Mouse (Mus musculus) CH12.LX (cell line): Measurements from ENCODE around the gene Erbb4. TPM values are rescaled to one million over a fixed set of nuclear protein-coding genes. Genes with fewer than 3 reads are reported as not detected.

ENCODE experiments used
- DNase-seq: peaks from one replicate; pipeline ENCODE4 v3.0.0-alpha.2; 2013; ENCODE audit errors: extremely low read depth
- H3K27ac ChIP-seq: 2 replicates; pipeline ENCODE4 v1.5.1; 2012; ENCODE audit warnings: low read depth, mild to moderate bottlenecking, control low read depth, moderate library complexity; ENCODE audit not compliant: insufficient read depth
- H3K27me3 ChIP-seq: replicated peaks from 2 replicates; pipeline ENCODE3; 2012; ENCODE audit warnings: inconsistent platforms
- H3K36me3 ChIP-seq, 2 experiments: replicated peaks in 1 of 2; 2 replicates each; pipeline versions ENCODE3 to v1.6.1; 2012; ENCODE audit warnings: inconsistent platforms in 1 of 2, low read length in 1 of 2, mild to moderate bottlenecking in 1 of 2, mixed read lengths in 1 of 2, moderate library complexity in 1 of 2; ENCODE audit not compliant: control insufficient read depth in 1 of 2, insufficient read depth in 1 of 2
- H3K4me1 ChIP-seq, 2 experiments: 2 replicates each; pipeline ENCODE4 v1.6.1; 2012; ENCODE audit warnings: inconsistent platforms in 1 of 2, moderate library complexity in 1 of 2; ENCODE audit not compliant: insufficient read depth in 2 of 2, control insufficient read depth in 1 of 2
- H3K4me2 ChIP-seq: 2 replicates; pipeline ENCODE4 v1.6.1; 2012; ENCODE audit warnings: low read depth, mild to moderate bottlenecking, control low read depth; ENCODE audit not compliant: poor library complexity, insufficient read depth, severe bottlenecking
- H3K4me3 ChIP-seq, 3 experiments: fragments of 150-350 bp in 1 of 3; sonication (generic) in 1 of 3; replicated peaks in 1 of 3; 2 replicates each; pipeline versions ENCODE3 to v1.5.1; 2011 to 2012; ENCODE audit warnings: low read depth in 2 of 3, low read length in 2 of 3, mild to moderate bottlenecking in 2 of 3, moderate library complexity in 2 of 3, control low read depth in 1 of 3, improper control_type of control experiment in 1 of 3, inconsistent platforms in 1 of 3, mixed read lengths in 1 of 3; ENCODE audit not compliant: poor library complexity in 1 of 3
- H3K79me2 ChIP-seq: replicated peaks from 2 replicates; pipeline ENCODE4 v1.6.1; 2012; ENCODE audit warnings: mild to moderate bottlenecking, moderate library complexity; ENCODE audit not compliant: control insufficient read depth, poor library complexity, insufficient read depth, severe bottlenecking; ENCODE audit errors: extremely low read depth
- H3K9ac ChIP-seq: 2 replicates; pipeline ENCODE4 v1.6.1; 2012; ENCODE audit warnings: low read depth, mild to moderate bottlenecking, control low read depth, moderate library complexity; ENCODE audit not compliant: insufficient read depth
- H3K9me3 ChIP-seq: replicated peaks from 2 replicates; pipeline ENCODE3; 2012; ENCODE audit warnings: low read length, inconsistent platforms, mixed read lengths
- BHLHE40 ChIP-seq: IDR thresholded peaks from 2 replicates; pipeline ENCODE4 v1.6.1; 2011; ENCODE audit warnings: mild to moderate bottlenecking, low read depth, low read length, improper control_type of control experiment
- CTCF ChIP-seq, 2 experiments: IDR thresholded peaks in 1 of 2; conservative IDR thresholded peaks in 1 of 2; 2 replicates each; pipeline ENCODE4 v1.5.1; 2011 to 2012; ENCODE audit warnings: low read depth in 2 of 2, low read length in 2 of 2, improper control_type of control experiment in 1 of 2, inconsistent platforms in 1 of 2, mild to moderate bottlenecking in 1 of 2, moderate library complexity in 1 of 2
- E2F4 ChIP-seq: IDR thresholded peaks from 2 replicates; pipeline ENCODE4 v1.6.1; 2011; ENCODE audit warnings: low read depth, low read length, improper control_type of control experiment; ENCODE audit not compliant: insufficient replicate concordance
- GABPA ChIP-seq: IDR thresholded peaks from 2 replicates; pipeline ENCODE4 v1.6.1; 2012; ENCODE audit warnings: low read depth, low read length, improper control_type of control experiment, inconsistent platforms; ENCODE audit not compliant: insufficient replicate concordance
- JUN ChIP-seq: IDR thresholded peaks from 2 replicates; pipeline ENCODE4 v1.6.1; 2011; ENCODE audit warnings: low read depth, mild to moderate bottlenecking, low read length, improper control_type of control experiment, moderate library complexity; ENCODE audit not compliant: insufficient read depth
- JUND ChIP-seq: conservative IDR thresholded peaks from 2 replicates; pipeline ENCODE4 v1.6.1; 2011; ENCODE audit warnings: low read depth, low read length, improper control_type of control experiment
- KAT2A ChIP-seq: IDR thresholded peaks from 2 replicates; pipeline ENCODE4 v1.6.1; 2012; ENCODE audit warnings: low read length, improper control_type of control experiment, inconsistent platforms; ENCODE audit not compliant: insufficient replicate concordance
- MAFK ChIP-seq: IDR thresholded peaks from 2 replicates; pipeline ENCODE4 v1.6.1; 2011; ENCODE audit warnings: low read length, improper control_type of control experiment; ENCODE audit not compliant: insufficient replicate concordance
- MAX ChIP-seq: IDR thresholded peaks from 2 replicates; pipeline ENCODE4 v1.6.1; 2011; ENCODE audit warnings: low read length, improper control_type of control experiment
- MAZ ChIP-seq: IDR thresholded peaks from 2 replicates; pipeline ENCODE4 v1.6.1; 2012; ENCODE audit warnings: low read depth, mild to moderate bottlenecking, inconsistent platforms, low read length, improper control_type of control experiment, moderate library complexity
- MEF2A ChIP-seq: IDR thresholded peaks from 2 replicates; pipeline ENCODE4 v1.6.1; 2014; ENCODE audit warnings: low read depth, mild to moderate bottlenecking, inconsistent platforms, low read length, improper control_type of control experiment, borderline replicate concordance
- NELFE ChIP-seq: IDR thresholded peaks from 2 replicates; pipeline ENCODE4 v1.6.1; 2011; ENCODE audit warnings: low read depth, low read length, improper control_type of control experiment
- NRF1 ChIP-seq: IDR thresholded peaks from 2 replicates; pipeline ENCODE4 v1.6.1; 2014; ENCODE audit warnings: low read depth, mild to moderate bottlenecking, inconsistent platforms, low read length, improper control_type of control experiment, moderate library complexity
- PAX5 ChIP-seq: IDR thresholded peaks from 2 replicates; pipeline ENCODE4 v1.6.1; 2012; ENCODE audit warnings: low read length, inconsistent platforms, mixed read lengths
- RAD21 ChIP-seq: IDR thresholded peaks from 2 replicates; pipeline ENCODE4 v1.6.1; 2011; ENCODE audit warnings: low read depth, mild to moderate bottlenecking, low read length, improper control_type of control experiment, moderate library complexity
- RCOR1 ChIP-seq: conservative IDR thresholded peaks from 2 replicates; pipeline ENCODE4 v1.6.1; 2012; ENCODE audit warnings: low read depth, mild to moderate bottlenecking, inconsistent platforms, low read length, improper control_type of control experiment
- SIN3A ChIP-seq: IDR thresholded peaks from 2 replicates; pipeline ENCODE4 v1.6.1; 2012; ENCODE audit warnings: low read length, improper control_type of control experiment, inconsistent platforms
- TCF12 ChIP-seq: IDR thresholded peaks from 2 replicates; pipeline ENCODE4 v1.6.1; 2014; ENCODE audit warnings: low read depth, mild to moderate bottlenecking, inconsistent platforms, low read length, improper control_type of control experiment
- USF2 ChIP-seq: conservative IDR thresholded peaks from 2 replicates; pipeline ENCODE4 v1.6.1; 2011; ENCODE audit warnings: low read depth, low read length, improper control_type of control experiment
- ZKSCAN1 ChIP-seq: IDR thresholded peaks from 2 replicates; pipeline ENCODE4 v1.6.1; 2012; ENCODE audit warnings: low read depth, inconsistent platforms, low read length, improper control_type of control experiment, borderline replicate concordance
- ZMIZ1 ChIP-seq: IDR thresholded peaks from 2 replicates; pipeline ENCODE4 v1.6.1; 2012; ENCODE audit warnings: low read depth, mild to moderate bottlenecking, inconsistent platforms, low read length, improper control_type of control experiment
- dilution Hi-C: fragments of 300-500 bp; cut with MboI; formaldehyde crosslinking; loops from 2 replicates; pipeline ENCODE4 v1.14.3; 2020; ENCODE audit warnings: low sequenced_read_pairs; ENCODE audit not compliant: extremely low pct_unique_long_range_greater_than_20kb, extremely low pct_ligation_motif_present
- in situ Hi-C: fragments of 300-500 bp; cut with MboI; formaldehyde crosslinking; loops from 3 replicates; pipeline ENCODE4 v1.14.3; 2019; ENCODE audit warnings: low sequenced_read_pairs, low pct_ligation_motif_present, low pct_unique_long_range_greater_than_20kb, mixed read lengths
- polyA plus RNA-seq: library from polyadenylated mRNA; unstranded; fragments of >175 nt; gene quantifications from 2 replicates; pipeline ENCODE4 v1.2.1, GENCODE M21; 2012; ENCODE audit warnings: low read depth; ENCODE audit not compliant: insufficient read length
- total RNA-seq, 2 experiments: library from RNA; depleted of rRNA; stranded (reverse); fragments of 300-350 nt in 1 of 2; fragments of >200 nt in 1 of 2; gene quantifications; 2 replicates each; pipeline ENCODE4 v1.2.3; 2012 to 2014

The Erbb4 gene
- total and polyA plus RNA-seq, 3 experiments, result not detected

DNA sequence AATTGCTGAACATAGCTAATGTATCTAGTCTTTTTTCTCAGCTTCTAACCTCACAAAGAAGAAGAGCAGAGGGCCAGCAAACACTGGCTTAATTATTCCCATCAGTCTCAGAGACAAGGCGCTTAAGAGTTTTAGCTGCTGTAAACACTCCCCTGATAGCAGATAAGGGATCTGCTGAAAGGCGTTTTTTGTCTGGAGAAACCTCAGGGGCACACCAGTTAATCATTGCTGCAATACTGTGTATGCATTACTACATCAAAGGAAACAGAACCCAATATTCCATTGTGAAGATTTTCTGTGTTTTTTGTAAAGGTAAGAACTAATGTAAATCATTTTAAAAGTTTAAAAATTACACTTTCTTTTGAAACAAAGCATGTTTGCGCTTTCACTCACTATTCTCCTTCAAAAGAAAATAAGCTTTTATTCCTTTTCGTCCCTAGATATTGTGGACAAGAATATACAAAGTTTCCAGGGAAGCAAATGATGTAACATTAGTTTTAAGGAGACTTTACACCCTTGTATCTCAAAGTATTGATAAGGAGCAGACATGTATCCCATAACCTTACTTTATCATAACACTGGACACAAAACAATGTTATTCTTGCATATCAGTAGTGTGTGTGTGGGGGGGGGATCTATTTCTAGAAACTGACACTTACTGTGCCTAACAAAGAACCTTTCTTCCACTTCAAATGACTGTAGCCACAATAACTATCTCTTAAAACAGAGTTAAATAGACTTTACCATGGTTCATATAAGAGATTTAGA, 150.9 kb downstream of the Erbb4 start:
- Histone ChIP-seq H3K27me3 (no peaks in the 10 kb centered on the region), H3K36me3 (no peaks in the 10 kb centered on the region), H3K4me3 (no peak overlapping the region), H3K9ac (no peak overlapping the region), H3K9me3 (peaks cover 15% of the 10 kb centered on the region), H3K79me2 (no peaks in the 10 kb centered on the region), H3K4me2 (no peak overlapping the region), H3K4me1 (no peaks in the 10 kb centered on the region), H3K27ac (no peak overlapping the region)
- dilution Hi-C loops (no loop called here), in situ Hi-C loops (no loop called here)
- TF ChIP-seq GABPA (no peak), ZMIZ1 (no peak), RCOR1 (no peak), SIN3A (no peak), MAZ (no peak), KAT2A (no peak), MAX (no peak), NRF1 (no peak), MAFK (no peak), BHLHE40 (no peak), RAD21 (no peak), ZKSCAN1 (no peak), JUND (no peak), MEF2A (no peak)
- DNase-seq, result no peak

DNA sequence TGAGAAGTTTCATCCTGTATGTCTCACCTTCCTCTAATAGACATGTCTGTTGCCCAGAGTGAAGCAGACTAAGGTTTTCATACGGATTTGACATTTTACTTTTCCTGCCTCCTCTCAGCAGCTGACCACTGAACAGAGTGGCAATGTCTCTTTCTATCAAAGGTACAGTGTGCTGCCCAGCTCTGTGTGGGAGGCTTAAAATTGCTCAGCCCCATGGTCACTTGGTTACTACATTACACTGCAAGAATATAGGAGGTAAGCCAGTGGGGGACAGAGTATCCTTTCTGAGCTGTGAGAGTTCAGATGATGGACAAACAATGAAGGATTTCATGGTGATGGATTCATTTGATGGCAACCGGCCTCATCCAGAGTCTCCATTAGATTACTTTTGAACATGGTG, 152.4 kb downstream of the Erbb4 start:
- no peak overlapping the region for H3K27ac ChIP-seq
- H3K79me2 ChIP-seq, result no peaks in the 10 kb centered on the region
- in situ Hi-C loops (no loop called here), dilution Hi-C loops (no loop called here)
- H3K27me3 ChIP-seq, result no peaks in the 10 kb centered on the region
- H3K36me3 ChIP-seq, result no peaks in the 10 kb centered on the region
- DNase-seq, result no peak
- peaks cover 12% of the 10 kb centered on the region for H3K9me3 ChIP-seq
- H3K4me2 ChIP-seq, result no peak overlapping the region
- TF ChIP-seq KAT2A (no peak), MAX (no peak), JUN (no peak), E2F4 (no peak), GABPA (no peak), ZKSCAN1 (no peak), CTCF (conservative IDR thresholded peaks at IDR 0.05 in 1 of 2, IDR thresholded peaks at IDR 0.05 in 1 of 2; ENCODE audit: low read depth in 2 of 2, low read length in 2 of 2) (no peak), ZMIZ1 (no peak), TCF12 (no peak), BHLHE40 (no peak), MAZ (no peak), USF2 (no peak), PAX5 (no peak), SIN3A (no peak), NELFE (no peak), JUND (no peak)
- no peak overlapping the region for H3K9ac ChIP-seq
- H3K4me3 ChIP-seq, result no peak overlapping the region
- no peaks in the 10 kb centered on the region for H3K4me1 ChIP-seq
